Mouse (Mus musculus): ENCODE results near the gene Mapkap1.
"Not testable (repeated sequence)": the region's sequence is repeated elsewhere in the genome, so short reads cannot be mapped to it uniquely, and the experiment has no call there.

Mapkap1 gene

GRCm38 (mm10) chr2:34432887-34433286, 26.3 kb downstream of the Mapkap1 start:
- not testable (repeated sequence) for DNase-seq

GRCm38 (mm10) chr2:34436321-34436720, 29.8 kb downstream of the Mapkap1 start:
- DNase-seq = no peak

- no peak for DNase-seq
Observed at GRCm38 (mm10) chr2:34448756-34449155, 42.2 kb downstream of the Mapkap1 start.

- no peak for DNase-seq
Observed at GRCm38 (mm10) chr2:34462490-34462889, 55.9 kb downstream of the Mapkap1 start.

- DNase-seq = no peak
Observed at GRCm38 (mm10) chr2:34468559-34469141, 62.1 kb downstream of the Mapkap1 start.

GRCm38 (mm10) chr2:34469324-34469723, 62.8 kb downstream of the Mapkap1 start:
- DNase-seq = no peak

GRCm38 (mm10) chr2:34473775-34474174, 67.2 kb downstream of the Mapkap1 start:
- DNase-seq = no peak

GRCm38 (mm10) chr2:34481401-34481800, 74.8 kb downstream of the Mapkap1 start:
- DNase-seq = no peak

GRCm38 (mm10) chr2:34482102-34482501, 75.5 kb downstream of the Mapkap1 start:
- no peak for DNase-seq

- DNase-seq = no peak
Observed at GRCm38 (mm10) chr2:34482531-34482930, 76.0 kb downstream of the Mapkap1 start.

GRCm38 (mm10) chr2:34487281-34487680, 80.7 kb downstream of the Mapkap1 start:
- no peak for DNase-seq

GRCm38 (mm10) chr2:34503975-34504730, 97.6 kb downstream of the Mapkap1 start:
- no peak for DNase-seq

GRCm38 (mm10) chr2:34506162-34506561, 99.6 kb downstream of the Mapkap1 start:
- not testable (repeated sequence) for DNase-seq

GRCm38 (mm10) chr2:34509856-34510255, 103.3 kb downstream of the Mapkap1 start:
- DNase-seq = no peak

- DNase-seq = no peak
Observed at GRCm38 (mm10) chr2:34515263-34515662, 108.7 kb downstream of the Mapkap1 start.

GRCm38 (mm10) chr2:34518083-34518482, 111.5 kb downstream of the Mapkap1 start:
- no peak for DNase-seq

- DNase-seq = no peak
Observed at GRCm38 (mm10) chr2:34518526-34518925, 112.0 kb downstream of the Mapkap1 start.

- DNase-seq = peak; percentile 76
Observed at GRCm38 (mm10) chr2:34519525-34519924, 113.0 kb downstream of the Mapkap1 start.

- no peak for DNase-seq
Observed at GRCm38 (mm10) chr2:34521384-34521783, 114.8 kb downstream of the Mapkap1 start.

GRCm38 (mm10) chr2:34526527-34527371, 120.2 kb downstream of the Mapkap1 start:
- no peak for DNase-seq

- DNase-seq = no peak
Observed at GRCm38 (mm10) chr2:34528491-34528890, 121.9 kb downstream of the Mapkap1 start.

- peak; percentile 33 for DNase-seq
Observed at GRCm38 (mm10) chr2:34530042-34530441, 123.5 kb downstream of the Mapkap1 start.

GRCm38 (mm10) chr2:34531801-34532298, 125.3 kb downstream of the Mapkap1 start:
- no peak for DNase-seq
